Mouse (Mus musculus) intestine, postnatal 0 days (tissue): ENCODE results near the gene 1700025C18Rik. TPM values are rescaled to one million over a fixed set of nuclear protein-coding genes. Genes with fewer than 3 reads are reported as not detected.

Source experiments
- ATAC-seq: fragments of 200-750 bp; cut with Nextera tagmentation; 2 replicates; pipeline ENCODE4 v1.8.0; 2017; ENCODE audit warnings: mild to moderate bottlenecking, moderate TSS enrichment, moderate library complexity
- H3K27ac ChIP-seq: fragments of 300-500 bp; sonication (generic); 2 replicates; pipeline ENCODE4 v1.5.1; 2014; ENCODE audit warnings: mild to moderate bottlenecking, low read depth, low read length, moderate library complexity
- H3K27me3 ChIP-seq: fragments of 300-500 bp; sonication (generic); replicated peaks from 2 replicates; pipeline ENCODE4 v1.6.1; 2014; ENCODE audit warnings: low read length, mixed read lengths; ENCODE audit not compliant: control insufficient read depth, insufficient read depth
- H3K36me3 ChIP-seq: fragments of 300-500 bp; sonication (generic); 2 replicates; pipeline ENCODE4 v1.6.1; 2014; ENCODE audit warnings: mild to moderate bottlenecking, moderate library complexity; ENCODE audit not compliant: control insufficient read depth, insufficient read depth
- H3K4me1 ChIP-seq: fragments of 300-500 bp; sonication (generic); replicated peaks from 2 replicates; pipeline ENCODE4 v1.6.1; 2014; ENCODE audit warnings: antibody characterized with exemption, low read length, mixed read lengths; ENCODE audit not compliant: control insufficient read depth, insufficient read depth
- H3K4me2 ChIP-seq: fragments of 300-500 bp; sonication (generic); replicated peaks from 2 replicates; pipeline ENCODE4 v1.6.1; 2014; ENCODE audit warnings: low read depth, mild to moderate bottlenecking, moderate library complexity
- H3K4me3 ChIP-seq: fragments of 300-500 bp; sonication (generic); 2 replicates; pipeline ENCODE4 v1.5.1; 2014; ENCODE audit warnings: low read depth, low read length
- H3K9ac ChIP-seq: fragments of 300-500 bp; sonication (generic); 2 replicates; pipeline ENCODE4 v1.6.1; 2014; ENCODE audit warnings: mild to moderate bottlenecking, low read depth, low read length
- H3K9me3 ChIP-seq: fragments of 300-500 bp; sonication (generic); 2 replicates; pipeline ENCODE4 v1.6.1; 2016; ENCODE audit warnings: mixed run types; ENCODE audit not compliant: control insufficient read depth
- CTCF ChIP-seq: sonication (generic); IDR thresholded peaks from 2 replicates; pipeline ENCODE4 v1.5.1; 2016; ENCODE audit warnings: low read depth, mild to moderate bottlenecking, control low read depth, antibody characterized with exemption, moderate library complexity
- WGBS: fragments of 180-500 bp; shearing (Covaris S2); extraction: QIAGEN DNeasy Blood & Tissue Kit; methylation state at CpG from one replicate; pipeline ENCODE4 v1.1.7; 2014; 5-methylcytosine and 5-hydroxymethylcytosine counted together
- polyA plus RNA-seq: library from polyadenylated mRNA; unstranded; fragments of >200 nt; fragmentation: Nextera tagmentation; extraction: Ambion mirVana; gene quantifications from 2 replicates; pipeline ENCODE4 v1.2.1, GENCODE M21; 2015

Gene 1700025C18Rik
- polyA plus RNA-seq, 1 experiment from 2014 or later, result not detected

GRCm38 (mm10) chr2:165035058-165035431, 55.5 kb downstream of the 1700025C18Rik start:
- Histone ChIP-seq H3K4me1 (0 out of 2 replicates have a peak, but pooled peaks cover 2% of the 10 kb centered on the region), H3K9ac (no peak overlapping the region), H3K36me3 (no peaks in the 10 kb centered on the region), H3K27me3 (no peaks in the 10 kb centered on the region), H3K4me3 (peak overlapping the region; percentile 85), H3K9me3 (no peaks in the 10 kb centered on the region), H3K27ac (no peak overlapping the region), H3K4me2 (peak overlapping the region; percentile 81)
- no peak for TF ChIP-seq CTCF
- WGBS, result 47% methylated on average over 5 of the region's 5 CpGs
- ATAC-seq, result no peak

GRCm38 (mm10) chr2:165034131-165035057, 56.2 kb downstream of the 1700025C18Rik start, which contains the start of gene Ncoa5:
Ncoa5 (minus strand) TSS chr2:165034867.
- H3K9ac ChIP-seq, result peak within 1 kb of the TSS; percentile 86
- WGBS, result under 1% methylated on average over 106 of the region's 111 CpGs
- peak within 1 kb of the TSS; percentile 85 for H3K4me3 ChIP-seq

GRCm38 (mm10) chr2:165033306-165033705, 57.2 kb downstream of the 1700025C18Rik start:
- Histone ChIP-seq H3K27ac (no peak overlapping the region), H3K9ac (peak overlapping the region; percentile 86; the same call in 1 of the 2 replicates), H3K36me3 (no peaks in the 10 kb centered on the region), H3K4me2 (peak overlapping the region; percentile 81), H3K27me3 (no peaks in the 10 kb centered on the region), H3K4me1 (0 out of 2 replicates have a peak, but pooled peaks cover 2% of the 10 kb centered on the region), H3K9me3 (no peaks in the 10 kb centered on the region), H3K4me3 (peak overlapping the region; percentile 85)
- WGBS, result 28% methylated on average over 6 of the region's 6 CpGs
- no peak for ATAC-seq
- TF ChIP-seq CTCF, result no peak

More at GRCm38 (mm10) chr2:165034131-165035057, 56.2 kb downstream of the 1700025C18Rik start, which contains the start of gene Ncoa5:
- H3K4me2 ChIP-seq, result peak within 1 kb of the TSS; percentile 81
- peak; percentile 58 for TF ChIP-seq CTCF
- no peaks in the 10 kb centered on the region for H3K27me3 ChIP-seq
- H3K9me3 ChIP-seq, result no peaks in the 10 kb centered on the region
- H3K27ac ChIP-seq, result peak within 1 kb of the TSS; percentile 47
- H3K4me1 ChIP-seq, result 0 out of 2 replicates have a peak, but pooled peaks cover 2% of the 10 kb centered on the region
- ATAC-seq, result peak; percentile 97
- H3K36me3 ChIP-seq, result no peaks in the 10 kb centered on the region

- no peak overlapping the region for H3K4me3 ChIP-seq
- H3K4me2 ChIP-seq, result no peak overlapping the region
- H3K9ac ChIP-seq, result no peak overlapping the region
- 32% methylated on average over 3 of the region's 3 CpGs for WGBS
- ATAC-seq, result no peak
- no peaks in the 10 kb centered on the region for H3K9me3 ChIP-seq
- no peaks in the 10 kb centered on the region for H3K36me3 ChIP-seq
- peak; percentile 59 for TF ChIP-seq CTCF
- H3K4me1 ChIP-seq, result 0 out of 2 replicates have a peak, but pooled peaks cover 2% of the 10 kb centered on the region
- H3K27me3 ChIP-seq, result no peaks in the 10 kb centered on the region
- H3K27ac ChIP-seq, result no peak overlapping the region
Observed at GRCm38 (mm10) chr2:165032533-165032932, 58.0 kb downstream of the 1700025C18Rik start.

Other genes starting within 250 kb of the 1700025C18Rik start
- 14.5 and 16.2 TPM in 2 replicates for gene Pltp, start 233.0 kb downstream of the 1700025C18Rik start, polyA plus RNA-seq
- 43.2 and 44.0 TPM in 2 replicates for gene Pcif1, start 211.4 kb downstream of the 1700025C18Rik start, polyA plus RNA-seq
- 3.6 and 3.8 TPM in 2 replicates for gene Zfp335, start 179.0 kb downstream of the 1700025C18Rik start, polyA plus RNA-seq
- 9.6 and 9.8 TPM in 2 replicates for gene Mmp9, start 150.0 kb downstream of the 1700025C18Rik start, polyA plus RNA-seq
- 0.09 and 0.47 TPM in 2 replicates for gene Slc12a5, start 129.9 kb downstream of the 1700025C18Rik start, polyA plus RNA-seq
- 11.9 and 13.9 TPM in 2 replicates for gene Ncoa5, start 55.9 kb downstream of the 1700025C18Rik start, polyA plus RNA-seq
- 3.6 and 4.6 TPM in 2 replicates for gene Cd40, start 35.1 kb downstream of the 1700025C18Rik start, polyA plus RNA-seq
- gene Cdh22, start 144.1 kb upstream of the 1700025C18Rik start, polyA plus RNA-seq, result 0.25 and 0.41 TPM in 2 replicates
- gene Slc35c2, start 197.1 kb upstream of the 1700025C18Rik start, polyA plus RNA-seq, result 199 and 209 TPM in 2 replicates
- gene Elmo2, start 235.7 kb upstream of the 1700025C18Rik start, polyA plus RNA-seq, result 62.2 and 63.6 TPM in 2 replicates